Mouse (Mus musculus) adrenal gland, adult 8-10 months (tissue): ENCODE data around the gene Rilpl1. TPM values are rescaled to one million over a fixed set of nuclear protein-coding genes. Genes with fewer than 3 reads are reported as not detected.
A peak's percentile ranks its signal among the peaks of the same experiment; 100 is the strongest.

Source experiments
- DNase-seq: peaks from one replicate; pipeline ENCODE4 v3.0.0; 2022
- total RNA-seq, 4 experiments: library from RNA; stranded (reverse); gene quantifications; 2 replicates each; pipeline ENCODE4 v1.2.4; 2022

Gene Rilpl1
- total RNA-seq, 4 experiments from 2014 or later = 16.1 to 26.7 (median 21.0) TPM

DNA sequence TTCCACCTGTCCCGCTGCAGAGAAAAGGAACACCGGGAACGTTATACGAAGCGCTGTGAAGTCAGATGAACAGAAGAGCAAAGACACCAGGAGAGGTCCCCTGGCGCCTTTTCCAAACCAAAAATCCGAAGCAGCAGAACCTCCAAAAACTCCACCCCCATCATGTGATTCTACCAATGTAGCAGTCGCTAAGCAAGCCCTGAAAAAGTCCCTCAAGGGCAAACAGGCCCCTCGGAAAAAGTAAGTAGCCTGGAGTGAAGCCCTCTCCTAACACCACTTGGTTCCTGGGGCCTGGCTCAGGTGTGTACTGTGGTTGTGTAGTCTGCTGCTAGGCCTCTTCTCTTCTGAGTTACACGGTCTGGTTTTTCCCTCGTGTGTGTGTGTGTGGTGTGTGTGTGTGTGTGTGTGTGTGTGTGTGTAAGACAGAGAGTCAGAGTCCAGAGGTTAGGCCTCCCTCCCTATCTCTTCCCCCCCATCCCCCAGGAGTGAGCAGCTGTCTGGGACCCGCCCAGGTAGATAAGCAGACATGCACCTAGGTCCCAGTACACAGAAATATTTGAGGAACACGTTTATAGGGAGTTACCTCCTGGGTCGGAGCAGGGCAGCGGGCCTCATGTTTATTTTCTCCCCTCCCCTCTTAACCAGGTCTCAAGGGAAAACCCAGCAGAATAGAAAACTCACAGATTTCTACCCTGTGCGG lies 80.4 kb downstream of the Rilpl1 start:
- DNase-seq = no peak

DNA sequence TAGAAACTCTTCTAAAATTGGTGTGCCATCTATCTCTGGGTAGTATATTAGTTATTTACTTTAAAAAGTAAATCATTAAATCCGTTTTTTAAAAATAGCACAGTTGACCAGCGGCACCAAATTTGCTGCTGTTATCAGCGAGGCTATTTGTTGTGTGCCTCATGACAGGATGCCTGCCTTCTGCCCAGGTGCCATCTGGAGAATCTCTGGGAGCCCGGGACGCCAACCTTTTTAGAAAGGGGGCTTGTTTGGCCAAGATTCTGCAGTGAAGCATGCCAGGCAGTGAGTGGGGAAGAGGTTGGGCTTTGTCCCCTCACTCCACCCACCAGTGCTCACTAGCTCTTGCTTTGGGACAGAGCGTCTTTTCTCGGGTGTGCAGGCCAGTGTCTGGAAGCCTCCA lies 81.1 kb downstream of the Rilpl1 start:
- DNase-seq = no peak

GRCm38 (mm10) chr5:124449494-124449893 lies 81.7 kb downstream of the Rilpl1 start:
- DNase-seq = peak; percentile 58

GRCm38 (mm10) chr5:124446301-124446881 lies 84.8 kb downstream of the Rilpl1 start:
- DNase-seq = peak; percentile 78

- DNase-seq = no peak
Measured at GRCm38 (mm10) chr5:124445621-124446293, 85.4 kb downstream of the Rilpl1 start.

GRCm38 (mm10) chr5:124444661-124445561 lies 86.3 kb downstream of the Rilpl1 start:
- peak; percentile 75 for DNase-seq

GRCm38 (mm10) chr5:124444208-124444607 lies 87.0 kb downstream of the Rilpl1 start:
- DNase-seq = no peak

Other genes with a start within 250 kb of the Rilpl1 start
- gene Mphosph9, start 203.4 kb downstream of the Rilpl1 start, total RNA-seq = 10 to 100 TPM in 2 of 4 experiments, 1 to 10 TPM in 2; 9.3 to 17.8 (median 12.9) TPM
- gene 2810006K23Rik, start 203.3 kb downstream of the Rilpl1 start, total RNA-seq = 10 to 100 TPM; 14.8 to 19.7 (median 15.9) TPM
- 100 to 1,000 TPM; 125 to 175 (median 144) TPM for gene Cdk2ap1, start 168.3 kb downstream of the Rilpl1 start, total RNA-seq
- 100 to 1,000 TPM in 2 of 4 experiments, 10 to 100 TPM in 2; 86.8 to 120 (median 107) TPM for gene Sbno1, start 105.4 kb downstream of the Rilpl1 start, total RNA-seq
- 100 to 1,000 TPM; 107 to 196 (median 137) TPM for gene Kmt5a, start 91.5 kb downstream of the Rilpl1 start, total RNA-seq
- 10 to 100 TPM; 26.3 to 29.7 (median 29.2) TPM for gene Rilpl2, start 53.0 kb downstream of the Rilpl1 start, total RNA-seq
- gene Snrnp35, start 48.3 kb downstream of the Rilpl1 start, total RNA-seq = 10 to 100 TPM; 17.1 to 23.2 (median 17.5) TPM
- 100 to 1,000 TPM; 179 to 244 (median 222) TPM for gene Tmed2, start 9.3 kb upstream of the Rilpl1 start, total RNA-seq
- 10 to 100 TPM; 13.4 to 28.4 (median 22.0) TPM for gene Ddx55, start 21.5 kb upstream of the Rilpl1 start, total RNA-seq
- 10 to 100 TPM; 41.9 to 46.9 (median 45.6) TPM for gene Eif2b1, start 47.7 kb upstream of the Rilpl1 start, total RNA-seq
- gene Gtf2h3, start 47.7 kb upstream of the Rilpl1 start, total RNA-seq = 10 to 100 TPM; 30.5 to 50.1 (median 40.8) TPM
- 10 to 100 TPM; 81.1 to 95.2 (median 84.6) TPM for gene Atp6v0a2, start 97.2 kb upstream of the Rilpl1 start, total RNA-seq
- gene Dnah10, start 193.7 kb upstream of the Rilpl1 start, total RNA-seq = 10 to 100 TPM in 1 of 4 experiments, 1 to 10 TPM in 3; 1.7 to 10.5 (median 5.8) TPM